Mouse (Mus musculus): ENCODE data around the gene Gbx1.

DNA sequence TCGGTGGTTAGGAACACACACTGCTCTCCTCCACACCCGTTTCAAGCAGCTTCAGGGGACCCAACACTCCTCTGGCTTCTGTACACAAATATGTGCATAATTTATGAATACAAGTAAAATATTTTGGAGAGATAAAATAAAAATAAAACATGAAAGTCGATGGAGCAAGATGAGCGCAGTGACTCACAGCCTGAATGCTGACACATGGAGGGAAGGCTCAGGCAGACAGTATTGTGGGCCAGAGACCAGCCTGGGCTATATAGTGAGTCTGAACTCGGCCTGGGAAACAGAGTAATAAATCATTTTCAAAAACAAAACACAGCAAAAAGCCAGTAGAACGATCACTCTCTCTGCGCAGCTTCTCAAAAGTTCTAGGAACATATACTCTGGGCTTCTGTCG is 5.6 kb downstream of the Gbx1 start:
- TF ChIP-seq CTCF (IDR thresholded peaks at IDR 0.05; ENCODE audit: borderline replicate concordance, extremely low read depth, insufficient read depth, insufficient read length) (no peak), POLR2A (IDR thresholded peaks at IDR 0.05; ENCODE audit: borderline replicate concordance, extremely low read depth, insufficient read depth, insufficient read length, poor library complexity, severe bottlenecking) (no peak)
